Mouse (Mus musculus) liver, adult 2 months (tissue): ENCODE results near the gene Hipk2.

Source experiments
- CTCF ChIP-seq: fragments of 200-500 bp; IDR thresholded peaks from 2 replicates; pipeline ENCODE4 v1.5.1; 2011; ENCODE audit warnings: low read depth, low read length, control low read depth
- POLR2A ChIP-seq: fragments of 200-500 bp; IDR thresholded peaks from 2 replicates; pipeline ENCODE4 v1.6.1; 2011; ENCODE audit warnings: low read length, control low read depth; ENCODE audit not compliant: insufficient read depth; ENCODE audit errors: extremely low read depth

GRCm38 (mm10) chr6:38757597-38757996, 118.4 kb downstream of the Hipk2 start:
- no peak for TF ChIP-seq POLR2A
- no peak for TF ChIP-seq CTCF
